Mouse (Mus musculus) thymus, adult 2 months (tissue): ENCODE data around the gene H3f3b.

Experiments
- CTCF ChIP-seq: fragments of 200-500 bp; IDR thresholded peaks from 2 replicates; pipeline ENCODE4 v1.5.1; 2012; ENCODE audit warnings: mild to moderate bottlenecking, control low read depth, low read length, moderate library complexity, borderline replicate concordance; ENCODE audit not compliant: control insufficient read depth, poor library complexity, insufficient read depth; ENCODE audit errors: extremely low read depth
- POLR2A ChIP-seq: fragments of 200-500 bp; IDR thresholded peaks from 2 replicates; pipeline ENCODE4 v1.6.1; 2012; ENCODE audit warnings: mild to moderate bottlenecking, low read length, control low read depth, moderate library complexity; ENCODE audit not compliant: control insufficient read depth, poor library complexity, insufficient read depth; ENCODE audit errors: extremely low read depth

- TF ChIP-seq POLR2A (no peak), CTCF (no peak)
Measured at GRCm38 (mm10) chr11:116074436-116074991, 46.8 kb upstream of the H3f3b start.
